Mouse (Mus musculus): ENCODE measurements at regions not wholly inside any gene's neighbourhood (a gene's known extent, or its start where the extent isn't known, plus 50 kb on each side); places are given as distances from the start of the nearest gene placed in this dataset.

- TF ChIP-seq CTCF (IDR thresholded peaks at IDR 0.05; ENCODE audit: low read depth) (no peak), EP300 (IDR thresholded peaks at IDR 0.05; ENCODE audit: low read depth) (no peak)
Observed at GRCm38 (mm10) chr9:120802646-120803045, 126.4 kb upstream of the Ctnnb1 start.

All from liver, postnatal 0 days (tissue).